In genomic region chr8:119604996-119605395, GRCm38 (mm10) we compare ENCODE assay signal across 7 mouse cellular contexts. TPM values are rescaled to one million over a fixed set of nuclear protein-coding genes. Genes with fewer than 3 reads are reported as not detected.
DNase-seq lines count a peak whose midpoint lies in the region; ATAC-seq lines count a peak whose summit lies in the region.

Gene Taf1c, minus strand, starts transcription at chr8:119605222.

- peaks cover 11% of the 10 kb centered on the region for H3K4me1 ChIP-seq in intestine, embryonic 16.5 days (ENCODE audit: control insufficient read depth, insufficient read depth, low read length)
- H3K4me1 ChIP-seq in midbrain, embryonic 11.5 days (ENCODE audit: control insufficient read depth, insufficient read depth, low read length): peaks cover 7% of the 10 kb centered on the region

- H3K9ac ChIP-seq in intestine, embryonic 16.5 days (ENCODE audit: low read depth, low read length): peak within 1 kb of the TSS; percentile 83
- H3K9ac ChIP-seq in midbrain, embryonic 11.5 days (ENCODE audit: low read length): peak within 1 kb of the TSS; percentile 81

- under 1% methylated on average over 23 of the region's 23 CpGs for WGBS in intestine, embryonic 16.5 days
- under 1% methylated on average over 23 of the region's 23 CpGs for WGBS in midbrain, embryonic 11.5 days

- peak within 1 kb of the TSS; percentile 81 for H3K4me2 ChIP-seq in intestine, embryonic 16.5 days (ENCODE audit: low read depth, low read length)
- peak within 1 kb of the TSS; percentile 86 for H3K4me2 ChIP-seq in midbrain, embryonic 11.5 days

- H3K27ac ChIP-seq in intestine, embryonic 16.5 days (ENCODE audit: low read length): peak within 1 kb of the TSS; percentile 67
- no peak within 1 kb of the TSS for H3K27ac ChIP-seq in midbrain, embryonic 11.5 days (ENCODE audit: low read depth, low read length)

- DNase-seq in adrenal gland, adult 8-10 months: peak; percentile 87
- DNase-seq in embryo, embryonic 9.5 days (ENCODE audit: extremely low spot score): peak; percentile 90
- DNase-seq in gastrocnemius, postnatal 4 days (ENCODE audit: low spot score in 2 of 2): peak; percentile 79 to 94
- DNase-seq in left cerebral cortex, postnatal 36 days (ENCODE audit: low spot score in 2 of 2): peak; percentile 88 to 90
- peak; percentile 99 for DNase-seq in midbrain, embryonic 11.5 days (ENCODE audit: low spot score, missing footprints)
- DNase-seq in skeletal muscle tissue, adult 2 months (ENCODE audit: low read depth, low spot score): peak; percentile 91

- H3K27me3 ChIP-seq in intestine, embryonic 16.5 days (replicated peaks; ENCODE audit: control insufficient read depth, insufficient read depth, low read length): no peaks in the 10 kb centered on the region
- H3K27me3 ChIP-seq in midbrain, embryonic 11.5 days (ENCODE audit: control insufficient read depth, insufficient read depth, low read length): no peaks in the 10 kb centered on the region

- peak; percentile 88 for ATAC-seq in intestine, embryonic 16.5 days
- peak; percentile 89 for ATAC-seq in midbrain, embryonic 11.5 days (ENCODE audit: low FRiP score)

- 0 out of 2 replicates have a peak, but pooled peaks cover 10% of the 10 kb centered on the region for H3K9me3 ChIP-seq in intestine, embryonic 16.5 days (ENCODE audit: control insufficient read depth, low read length)
- H3K9me3 ChIP-seq in midbrain, embryonic 11.5 days (ENCODE audit: control insufficient read depth, low read length): no peaks in the 10 kb centered on the region

- peaks cover 8% of the 10 kb centered on the region; the same call in 1 of the 2 replicates for H3K36me3 ChIP-seq in intestine, embryonic 16.5 days (ENCODE audit: control insufficient read depth, insufficient read depth, low read length)
- H3K36me3 ChIP-seq in midbrain, embryonic 11.5 days (ENCODE audit: control insufficient read depth, insufficient read depth, low read length): peaks cover 14% of the 10 kb centered on the region; the same call in 1 of the 2 replicates

- peak within 1 kb of the TSS; percentile 71 for H3K4me3 ChIP-seq in intestine, embryonic 16.5 days (ENCODE audit: low read length)
- H3K4me3 ChIP-seq in midbrain, embryonic 11.5 days (ENCODE audit: low read depth, low read length): peak within 1 kb of the TSS; percentile 71

- intact Hi-C loops in left cerebral cortex, postnatal 36 days (cut with DNase I): loop anchor here (5.0 kb wide), 1 partner anchor 163 kb away; no protein-coding TSS in a partner anchor

RNA-seq across cellular contexts. Expression of gene Taf1c, which starts in this region (rescaled TPM):
- 10 to 100 TPM; 13.1 to 16.3 (median 15.3) TPM for total RNA-seq in adrenal gland, adult 8-10 months (2022)
- 1 to 10 TPM; 5.8 to 6.1 TPM for total RNA-seq in gastrocnemius, postnatal 4 days (2021)
- polyA plus RNA-seq in intestine, embryonic 16.5 days (2015; fragmentation: Nextera tagmentation; extraction: Ambion mirVana): 11.6 and 11.9 TPM in 2 replicates
- 10 to 100 TPM; 10.1 to 10.3 TPM for total RNA-seq in left cerebral cortex, postnatal 36 days (2021)
- 11.1 and 13.4 TPM in 2 replicates for polyA plus RNA-seq in midbrain, embryonic 11.5 days (2014; fragmentation: Nextera tagmentation; extraction: Ambion mirVana)
